Mouse (Mus musculus) bone marrow macrophage, adult 2 months (primary cell): ENCODE measurements around the gene Itih5.

ENCODE experiments used
- CTCF ChIP-seq: IDR thresholded peaks from 2 replicates; pipeline ENCODE4 v1.5.1; 2012; ENCODE audit warnings: low read depth, mild to moderate bottlenecking, low read length, moderate library complexity
- POLR2A ChIP-seq: IDR thresholded peaks from 2 replicates; pipeline ENCODE4 v1.6.1; 2012; ENCODE audit warnings: mild to moderate bottlenecking, low read depth, low read length, borderline replicate concordance

- no peak for TF ChIP-seq CTCF
- no peak for TF ChIP-seq POLR2A
Measured at GRCm38 (mm10) chr2:10200736-10201285, 47.4 kb downstream of the Itih5 start.
